Mouse (Mus musculus): ENCODE data around the gene Gm48551.

Gm48551 gene

DNA sequence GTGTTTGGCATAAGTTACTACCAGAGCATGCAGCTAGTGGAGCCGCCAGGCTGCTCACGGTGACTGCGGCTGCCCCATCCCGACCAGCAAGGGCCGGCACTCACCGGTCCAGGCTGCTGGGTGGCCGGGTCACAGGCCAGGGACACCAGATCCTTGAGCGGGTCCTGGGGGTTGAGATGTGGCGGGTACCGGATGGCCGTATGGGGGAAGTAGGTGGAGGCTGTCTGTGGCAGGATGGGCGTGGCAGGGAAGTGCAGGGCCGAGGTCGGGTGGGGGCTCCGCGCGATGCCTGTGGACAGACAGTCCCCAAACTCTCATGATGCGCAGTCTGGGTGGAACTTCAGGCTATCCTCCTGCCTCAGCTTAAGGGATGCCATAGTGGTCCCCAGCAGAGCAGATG is 20.5 kb downstream of the Gm48551 start:
- DNase-seq, result no peak

DNA sequence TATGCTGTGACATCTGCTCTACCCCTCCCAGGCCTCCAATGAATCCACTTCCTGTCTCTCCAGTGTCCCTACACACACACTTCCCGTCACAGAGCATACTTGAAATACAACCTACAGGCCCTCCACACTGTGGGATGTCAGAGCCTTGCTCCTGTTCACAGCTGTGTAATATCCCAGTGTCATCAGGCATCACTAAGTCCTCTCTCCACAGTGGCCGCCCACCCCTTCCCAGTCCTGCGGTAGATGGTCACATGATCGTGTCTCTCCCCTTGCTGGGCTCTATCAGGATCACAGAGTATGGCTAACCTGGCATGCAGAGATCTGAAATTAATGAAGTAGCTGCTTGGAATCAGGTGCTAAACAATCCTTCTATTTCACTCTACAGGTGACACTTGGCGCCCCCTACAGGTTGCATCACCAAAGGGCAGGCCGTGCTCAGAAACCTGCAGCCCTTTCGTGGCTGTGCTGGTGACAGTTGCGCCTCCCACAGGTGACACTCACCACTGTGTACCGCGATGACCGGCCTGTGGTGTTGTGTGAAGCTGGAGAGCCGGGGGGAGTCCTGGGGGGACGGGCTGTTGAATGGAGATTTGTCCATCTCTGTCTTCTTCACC is 21.4 kb downstream of the Gm48551 start:
- peak; percentile 92 for DNase-seq

DNA sequence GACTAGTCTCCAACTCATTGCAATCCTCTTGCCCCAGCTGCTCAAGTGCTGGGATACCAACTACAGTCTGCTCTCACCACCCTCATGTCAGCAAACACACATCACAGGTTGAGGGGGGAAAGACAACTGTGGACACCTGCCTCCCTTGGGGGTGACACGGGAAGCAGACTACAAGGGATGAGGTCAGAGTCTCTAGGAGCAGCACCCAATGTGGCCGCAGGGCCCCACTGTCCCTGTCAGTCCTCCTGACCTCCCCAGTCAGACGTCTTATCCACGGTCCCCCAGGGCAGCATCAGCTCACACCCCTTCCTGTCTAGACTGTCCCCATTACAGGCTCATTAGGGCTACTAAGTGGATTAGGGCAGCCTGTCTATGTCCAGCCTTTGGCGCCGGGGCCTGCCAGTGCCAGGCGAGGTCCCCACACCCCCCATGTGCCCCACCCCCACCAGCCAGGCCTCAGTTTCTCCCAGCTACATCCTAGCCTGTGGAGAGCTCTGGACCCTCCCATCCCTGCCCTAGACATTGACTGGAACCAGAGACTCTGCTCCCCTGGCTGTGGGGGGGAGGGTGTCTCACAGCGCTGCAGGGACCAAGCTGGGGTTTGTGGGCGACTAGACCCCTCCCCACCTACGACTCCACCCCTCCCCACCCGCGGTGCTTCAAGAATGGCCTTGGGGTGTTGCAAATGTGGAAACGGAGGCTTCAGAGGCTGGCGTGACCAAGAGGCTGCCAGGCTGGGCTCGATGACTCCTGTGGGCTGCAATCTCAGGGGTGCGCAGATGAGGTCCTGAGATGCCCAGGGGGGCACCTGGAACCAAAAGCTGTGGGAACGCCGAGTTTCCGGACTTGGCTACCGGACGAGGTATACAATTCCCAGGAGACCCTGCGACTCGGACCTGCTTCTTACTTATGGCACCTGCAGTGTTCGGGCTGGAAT is 22.5 kb downstream of the Gm48551 start:
- no peak for DNase-seq

DNA sequence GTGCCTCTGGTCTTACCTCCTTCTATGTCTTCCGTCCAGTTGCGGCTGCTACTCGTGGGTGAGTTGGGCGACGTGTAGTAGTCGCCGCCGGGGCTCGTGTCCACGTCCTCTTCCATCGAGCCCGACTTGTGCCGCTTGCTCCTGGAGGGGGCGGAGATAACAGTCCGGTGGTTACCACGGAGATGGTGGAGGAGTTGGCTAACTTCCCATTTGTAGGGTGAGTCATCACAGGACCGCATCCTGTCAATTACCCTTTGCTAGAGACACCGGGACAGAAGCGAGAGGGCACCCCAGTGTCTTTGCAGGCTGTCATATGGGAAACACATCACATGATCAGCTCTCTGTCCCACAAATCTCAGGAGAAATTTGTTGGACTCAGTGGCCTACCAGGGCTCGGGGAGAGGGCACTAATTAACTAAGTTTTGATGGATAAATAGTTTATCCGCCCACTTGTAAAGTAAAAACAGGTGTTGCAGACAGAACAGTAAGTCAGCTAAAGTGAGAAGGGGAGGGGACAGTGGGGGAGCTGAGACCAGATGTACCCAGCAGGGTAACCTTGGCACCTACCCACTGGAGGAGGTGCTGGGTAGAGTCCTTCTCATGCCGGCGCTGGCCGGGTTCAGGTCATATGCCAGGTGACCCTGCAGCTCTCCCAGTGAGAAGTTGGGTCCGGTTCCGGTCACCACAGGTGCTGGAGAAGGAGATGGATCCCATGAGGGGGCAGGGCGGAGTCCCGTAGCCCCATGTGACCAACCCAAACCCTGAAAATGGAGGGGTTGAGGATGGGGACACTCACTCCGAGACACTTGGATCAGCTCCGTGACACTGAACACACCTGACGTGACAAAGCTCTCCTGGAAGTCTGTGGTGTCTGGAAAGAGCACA is 23.5 kb downstream of the Gm48551 start:
- DNase-seq, result peak; percentile 92

DNA sequence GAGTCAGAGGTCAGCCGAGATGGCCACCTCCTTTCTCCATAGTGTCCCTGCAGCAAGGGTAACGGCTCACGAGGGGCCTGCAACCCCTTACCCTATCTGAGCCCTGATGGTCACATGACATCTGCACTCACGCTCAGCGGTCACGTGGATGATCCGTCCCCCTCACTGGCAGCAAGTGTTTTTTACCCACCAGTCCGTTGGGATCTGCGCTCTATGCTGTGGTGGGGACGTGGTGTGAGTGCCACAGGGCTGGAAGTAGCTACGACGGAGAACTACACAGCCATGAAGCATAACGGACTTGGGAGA is 24.1 kb downstream of the Gm48551 start:
- DNase-seq, result no peak

DNA sequence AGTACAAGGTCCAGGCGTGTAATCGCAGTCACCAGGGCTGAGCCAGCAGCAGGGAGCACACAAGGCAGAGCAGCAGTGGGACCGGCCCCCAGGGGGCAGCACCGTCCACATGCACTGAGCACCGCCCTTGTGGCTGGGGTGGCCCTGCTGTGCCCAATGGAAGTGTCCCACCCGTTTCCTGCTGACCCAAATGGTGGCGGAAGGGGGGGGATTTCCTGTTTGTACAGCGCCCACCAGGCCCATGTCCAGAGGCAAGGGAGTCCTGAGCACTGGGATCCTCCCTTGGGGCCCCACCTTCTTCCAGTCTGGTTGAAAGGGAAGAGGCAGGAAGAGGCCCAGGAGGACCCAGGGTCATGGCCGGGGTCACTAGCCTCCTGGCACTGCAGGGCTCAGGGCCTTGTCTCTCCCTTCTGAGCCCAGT is 24.6 kb downstream of the Gm48551 start:
- DNase-seq, result peak; percentile 78

DNA sequence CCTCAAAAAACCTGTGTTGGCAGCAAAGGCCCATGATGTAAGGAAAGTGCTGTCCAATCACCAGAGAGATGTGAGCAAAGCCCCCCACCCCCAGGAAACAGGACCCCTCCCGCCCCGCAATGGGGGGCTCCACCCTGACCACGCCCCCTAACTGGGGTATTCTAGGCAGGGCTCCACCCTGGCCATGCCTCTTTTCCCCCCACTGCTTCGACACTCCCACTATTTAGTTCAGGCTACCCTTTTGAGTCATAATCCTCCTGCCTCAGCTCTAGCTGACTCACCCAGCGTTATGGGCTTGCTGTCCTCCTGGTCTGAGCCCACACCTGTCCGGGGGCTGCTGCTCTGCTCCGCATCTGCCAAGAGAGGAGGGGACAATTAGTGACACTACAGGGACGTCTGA is 25.1 kb downstream of the Gm48551 start:
- DNase-seq, result no peak

DNA sequence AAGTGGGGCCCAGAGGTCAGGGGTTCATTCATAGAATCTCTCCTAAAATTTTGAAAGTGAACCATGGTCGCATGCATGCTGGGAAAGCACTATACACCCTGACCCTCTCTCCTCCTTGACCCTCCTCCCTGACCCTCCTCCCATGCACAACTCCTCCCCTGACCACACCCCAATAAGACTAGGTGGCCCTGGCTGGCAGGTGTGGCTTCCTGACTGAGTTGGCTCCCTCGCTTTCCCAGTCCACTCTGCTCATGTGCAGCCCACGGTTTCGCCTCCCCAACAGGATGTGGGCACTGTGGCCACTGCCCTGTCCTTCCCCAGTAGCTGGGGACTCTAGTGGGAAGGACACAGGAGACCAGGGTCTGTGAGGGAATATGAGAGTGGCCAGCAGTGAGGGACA is 26.1 kb downstream of the Gm48551 start:
- DNase-seq, result no peak

DNA sequence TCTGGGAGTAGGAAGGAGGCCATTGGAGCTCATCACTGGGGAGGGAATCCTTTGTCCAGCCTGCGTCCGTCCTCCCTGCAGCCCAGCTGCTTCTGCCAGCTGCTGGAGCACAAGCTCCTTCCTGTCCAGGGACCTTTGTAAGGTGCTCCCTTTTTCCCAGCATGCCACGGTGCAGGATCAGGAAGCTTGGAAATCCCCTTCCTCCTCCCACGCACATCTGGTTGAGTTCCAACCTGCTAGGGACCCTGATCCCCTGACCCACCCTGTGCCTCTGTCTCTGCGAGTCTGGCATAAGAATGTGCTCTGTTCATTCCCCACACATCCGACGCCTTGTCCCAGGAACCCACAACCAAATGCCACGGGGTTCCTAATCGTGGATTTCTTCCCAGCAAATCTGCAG is 26.7 kb downstream of the Gm48551 start:
- DNase-seq, result no peak

DNA sequence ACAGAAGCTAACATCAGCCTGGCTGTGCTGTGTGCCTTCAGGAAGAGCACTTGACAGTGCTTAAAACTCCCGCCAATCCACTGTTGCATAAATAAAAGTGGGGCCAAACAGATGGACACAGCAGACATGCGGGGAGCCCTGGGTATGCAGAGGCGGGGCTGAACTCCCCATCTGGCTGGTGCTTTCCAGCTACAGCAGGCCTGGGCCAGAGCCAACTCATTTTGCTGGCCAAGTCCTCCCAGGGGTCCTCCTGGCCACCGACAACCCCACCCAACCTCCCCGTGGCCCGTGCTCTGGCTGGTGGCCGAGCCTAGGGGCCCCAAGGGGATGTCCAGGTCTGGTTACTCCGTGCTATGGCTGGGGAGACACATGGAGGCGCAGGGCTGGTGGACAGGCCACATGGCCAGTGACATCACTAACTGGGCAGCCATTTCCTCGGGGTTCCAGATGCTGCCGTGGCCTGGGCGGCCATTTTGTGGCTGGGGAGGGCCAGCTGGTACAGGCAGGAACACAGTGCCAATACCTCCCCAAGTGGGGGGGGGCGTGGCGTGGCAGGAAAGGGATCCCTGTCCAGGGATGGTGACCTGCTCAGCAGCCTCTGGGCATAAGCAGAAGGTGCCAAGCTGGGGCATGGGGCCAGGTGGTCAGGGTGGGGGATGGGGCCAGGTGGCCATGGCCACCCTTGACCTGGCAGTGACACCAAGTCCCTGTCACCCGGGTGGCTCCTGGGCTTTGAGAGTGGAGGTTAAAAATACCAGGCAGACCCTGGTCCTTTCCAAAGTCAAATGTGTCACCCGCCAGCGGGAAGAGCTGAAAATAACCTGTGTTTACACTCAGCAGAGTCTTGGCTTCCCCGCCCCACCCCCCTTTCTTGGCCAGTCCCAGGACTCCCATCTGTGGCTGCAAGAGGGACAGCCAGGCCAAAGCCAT is 27.5 kb downstream of the Gm48551 start:
- DNase-seq, result peak; percentile 94

DNA sequence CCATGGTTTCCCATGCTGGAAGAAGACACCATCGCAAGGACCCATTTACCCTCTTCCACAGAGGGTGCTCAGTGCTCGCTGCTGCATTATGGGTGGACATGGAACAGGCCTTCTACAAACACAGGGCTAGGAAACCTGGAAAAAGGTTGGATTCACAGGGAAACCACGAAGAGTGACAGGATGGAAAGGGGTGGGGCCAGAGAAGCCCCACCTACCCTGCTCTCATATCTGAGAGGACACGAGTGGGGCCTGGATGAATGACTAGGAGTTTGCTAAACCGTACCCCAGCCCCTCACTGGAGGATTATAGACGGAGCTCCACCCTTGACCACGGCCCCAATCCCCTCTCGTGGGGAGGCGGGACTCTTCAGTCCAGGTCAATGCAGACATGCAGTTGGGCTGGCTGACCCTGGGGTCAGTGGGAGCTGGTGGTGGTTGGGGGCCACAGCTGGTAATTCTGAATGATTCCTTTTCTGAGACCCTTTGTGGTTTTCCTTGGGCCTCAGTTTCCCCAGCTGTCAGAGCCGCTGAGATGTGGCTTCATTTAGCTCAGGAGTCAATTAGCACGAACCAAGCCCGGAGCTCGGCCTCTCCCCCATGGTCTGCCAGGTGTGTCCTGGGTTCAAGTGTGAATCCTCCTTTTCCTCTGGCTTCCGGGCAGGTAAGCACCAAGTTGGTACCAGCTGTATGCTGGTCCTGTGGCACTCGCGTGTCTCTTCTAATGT is 28.5 kb downstream of the Gm48551 start:
- peak; percentile 75 for DNase-seq

DNA sequence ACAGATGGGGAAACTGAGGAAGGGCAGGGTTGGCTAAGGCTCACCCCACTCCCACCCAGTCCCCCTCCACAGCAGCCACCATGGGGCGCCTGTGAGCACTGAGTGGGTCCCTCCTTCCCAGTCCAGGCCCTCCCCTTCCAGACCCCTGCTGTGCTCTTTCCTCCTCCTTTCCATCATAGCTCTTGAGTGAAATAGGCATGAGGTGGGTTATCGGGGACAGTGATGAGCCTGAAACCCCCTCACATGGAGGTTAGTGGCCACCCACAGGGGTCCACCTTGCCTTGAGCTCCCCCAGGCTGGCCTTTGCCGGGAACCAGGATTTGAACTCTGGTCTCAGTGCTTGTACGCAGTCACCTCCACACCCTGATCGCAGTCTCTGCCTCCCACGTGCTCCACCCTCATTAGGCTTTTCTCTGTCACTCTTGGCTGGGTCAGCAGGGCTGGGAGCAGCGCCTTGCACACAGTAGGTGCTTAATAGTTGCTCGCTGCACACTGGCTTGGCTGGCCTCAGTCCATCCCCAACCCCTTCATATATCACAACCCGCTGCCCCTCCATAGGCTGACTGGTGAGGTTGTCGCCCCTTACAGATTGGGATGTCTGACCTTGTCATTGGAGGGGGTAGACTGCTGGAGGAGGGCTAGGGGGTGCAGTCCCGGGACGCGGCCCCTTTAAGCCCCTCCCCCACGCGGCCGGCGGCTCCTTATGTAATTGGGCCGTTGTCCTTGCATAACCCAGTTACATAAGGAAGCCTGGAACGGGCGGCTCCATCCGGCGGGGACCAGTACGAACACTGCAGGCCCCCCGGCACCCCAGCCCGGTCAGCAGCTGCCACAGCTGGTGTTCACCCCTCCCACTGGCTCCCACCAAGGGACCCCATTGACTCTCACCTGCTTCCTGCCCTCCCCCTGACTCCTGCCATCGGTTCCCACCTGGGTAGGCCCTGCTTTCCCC is 29.3 kb downstream of the Gm48551 start:
- DNase-seq, result peak; percentile 91

DNA sequence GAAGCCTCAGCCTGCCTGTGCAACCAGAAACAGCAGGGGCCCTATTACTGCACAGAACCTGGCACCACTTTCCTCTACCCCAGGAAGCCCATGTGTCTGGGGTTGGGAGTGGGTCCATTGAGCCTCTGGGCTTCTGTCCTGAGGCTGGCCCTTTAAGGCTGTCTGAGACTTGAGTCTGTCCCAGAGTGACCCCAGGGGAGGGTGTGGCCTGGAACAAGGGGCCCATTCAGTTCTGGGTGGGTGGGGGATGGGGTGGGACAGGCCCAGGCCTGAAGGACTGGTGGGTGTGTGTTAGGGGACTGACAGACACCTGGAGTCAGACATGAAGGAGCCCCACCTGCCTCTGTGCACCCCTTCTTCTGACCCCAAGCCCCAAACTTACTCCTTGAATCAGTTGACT is 30.4 kb downstream of the Gm48551 start:
- DNase-seq, result peak; percentile 70

DNA sequence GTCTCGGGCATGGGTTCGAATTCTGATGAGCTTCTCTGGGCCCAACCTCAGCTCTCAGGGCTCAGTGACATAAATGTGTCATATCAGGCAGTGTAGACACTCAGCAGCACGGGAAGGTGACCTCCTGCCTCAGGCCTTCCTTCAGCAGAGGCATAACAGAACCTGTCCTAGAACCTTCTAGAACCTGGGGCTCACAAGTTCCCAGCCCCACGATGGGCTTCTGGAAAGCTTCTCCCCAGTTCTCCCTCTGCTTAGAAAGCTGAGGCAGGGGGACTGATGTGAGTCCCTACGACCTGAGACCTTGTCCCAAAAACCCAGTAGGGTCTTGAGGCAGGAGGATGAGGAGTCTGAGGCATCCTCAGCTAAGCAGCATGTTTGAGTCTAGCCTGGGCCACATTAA is 30.9 kb downstream of the Gm48551 start:
- DNase-seq, result no peak

DNA sequence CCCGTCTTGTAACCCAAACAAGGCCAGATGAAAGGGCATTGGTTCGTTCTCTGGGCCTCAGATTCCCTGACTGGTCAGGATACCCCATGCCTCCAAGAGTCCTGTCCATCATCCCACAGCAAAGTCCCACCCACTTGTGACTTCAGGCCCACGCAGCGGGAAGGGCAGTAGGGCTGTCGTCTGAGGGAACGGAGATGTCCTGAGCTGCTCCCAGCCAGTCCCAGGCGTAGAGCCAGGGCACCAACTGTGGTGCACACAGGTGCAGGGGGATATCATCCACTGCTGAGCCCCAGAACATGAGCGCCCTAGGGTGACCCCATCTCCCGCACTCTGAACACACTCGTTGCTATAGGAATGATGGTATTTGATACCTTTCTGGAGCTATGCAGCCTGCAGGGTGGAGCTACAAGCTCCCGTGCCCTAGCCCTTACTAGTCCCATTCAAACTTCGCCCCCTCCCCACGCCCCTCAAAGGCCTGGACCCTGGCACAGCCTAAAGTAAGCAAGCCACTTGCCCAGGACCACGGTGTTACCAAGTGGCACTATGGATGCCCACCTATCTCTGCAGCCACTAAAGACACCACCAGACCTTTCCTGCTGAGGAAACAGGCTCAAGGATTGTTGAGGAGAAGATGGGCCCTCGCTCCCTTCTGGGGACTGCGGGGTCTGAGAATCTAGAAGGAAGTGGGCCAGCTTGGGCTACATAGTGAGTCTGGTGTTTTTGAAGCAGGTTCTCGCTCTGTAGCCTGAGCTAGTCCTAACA is 31.5 kb downstream of the Gm48551 start:
- peak; percentile 75 for DNase-seq

DNA sequence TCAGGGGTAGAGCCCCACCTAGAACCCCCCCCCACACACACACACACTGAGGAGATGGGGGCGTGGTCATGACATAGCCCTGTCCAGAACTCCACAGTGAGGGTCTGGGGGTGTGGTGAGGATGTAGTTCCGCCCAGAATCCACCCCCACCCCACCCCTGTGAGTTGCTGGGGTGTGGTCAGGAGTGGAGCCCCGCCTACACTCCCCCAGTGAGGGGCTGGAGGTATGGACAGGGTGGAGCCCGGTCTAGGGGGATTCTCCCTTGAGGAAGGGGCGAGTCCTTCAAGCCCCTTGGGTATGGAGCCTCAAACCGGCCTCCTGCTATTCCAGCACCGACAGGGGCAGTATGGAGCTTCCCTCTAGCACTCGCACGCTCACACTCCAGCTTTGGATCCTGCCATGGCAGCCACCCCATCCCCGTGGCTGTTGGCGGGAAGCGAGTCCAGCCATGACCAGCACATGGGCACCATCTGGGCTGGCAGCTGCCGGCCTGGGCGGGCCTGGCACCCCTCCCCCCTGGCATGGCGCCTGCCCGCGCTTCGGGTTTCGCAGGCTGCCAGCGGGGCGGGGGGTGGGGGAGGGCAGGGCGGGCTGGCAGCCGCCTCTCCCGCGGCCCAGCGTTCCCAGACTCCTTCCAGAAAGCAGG is 32.4 kb downstream of the Gm48551 start:
- DNase-seq, result peak; percentile 97

DNA sequence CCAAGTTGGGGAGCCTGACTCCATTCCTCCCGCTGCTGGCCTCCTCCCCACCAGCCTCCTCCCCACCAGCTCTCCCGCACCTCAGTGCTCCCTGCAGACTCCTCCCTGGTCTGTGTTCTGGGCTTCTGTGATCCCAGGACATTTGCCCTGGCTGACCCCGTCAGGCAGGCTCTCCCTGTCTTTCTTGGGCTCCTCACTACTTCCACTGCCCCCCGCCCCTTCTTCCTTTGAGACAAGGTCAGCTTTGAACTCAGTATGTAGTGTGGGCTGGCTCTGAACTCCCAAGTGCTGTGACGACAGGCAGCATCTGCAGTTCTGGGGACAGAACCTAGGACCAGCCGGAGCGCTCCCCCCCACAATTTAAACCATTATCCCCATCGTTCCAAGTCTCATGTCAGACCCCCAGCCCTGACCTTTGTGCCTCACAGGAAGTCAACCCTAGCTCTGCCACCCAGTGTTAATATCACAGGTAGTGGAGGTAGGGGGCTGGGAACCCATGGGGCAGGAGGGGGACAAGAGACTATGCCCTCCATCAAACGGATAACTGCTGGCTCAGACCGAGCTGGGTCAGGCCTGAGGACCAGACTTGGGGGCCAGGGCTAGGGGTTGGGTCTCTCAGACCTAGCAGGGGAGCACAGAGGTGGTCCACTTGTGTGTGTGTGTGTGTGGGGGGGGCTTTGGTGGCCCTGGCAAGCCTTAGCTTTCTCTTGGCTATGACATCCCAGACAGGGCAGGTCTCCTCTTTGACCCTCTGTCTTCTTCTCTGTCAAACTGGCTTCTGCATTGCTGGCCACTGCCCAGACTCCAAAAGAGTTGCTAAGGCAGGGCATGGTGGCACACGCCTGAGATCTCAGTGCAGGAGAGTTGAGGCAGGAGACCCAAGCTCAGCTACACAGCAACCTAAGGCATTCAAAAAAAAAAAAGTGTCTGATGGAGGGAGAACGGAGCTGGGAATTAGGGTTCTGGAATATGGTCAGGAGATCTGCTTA is 33.3 kb downstream of the Gm48551 start:
- DNase-seq, result peak; percentile 72
